Mouse (Mus musculus): ENCODE measurements around the gene Agtr1b.

DNA sequence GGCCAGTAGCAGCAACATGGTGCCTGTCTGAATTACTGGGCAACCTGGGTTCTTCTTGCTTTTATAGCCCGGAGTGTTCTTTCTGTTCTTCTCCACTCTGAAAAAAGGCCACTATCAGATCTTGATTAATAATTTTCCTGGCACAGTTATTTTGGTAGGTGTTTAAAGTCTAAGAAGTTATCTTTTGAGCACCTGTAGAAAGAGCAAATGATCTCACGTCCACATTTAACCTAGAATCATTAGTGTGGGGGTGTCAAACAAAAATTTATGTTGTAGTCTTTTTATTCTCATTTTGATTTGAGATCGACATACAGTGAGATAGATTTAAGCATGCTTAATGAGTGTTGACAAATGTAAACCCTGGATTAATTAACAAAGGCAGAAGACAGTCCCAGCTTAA lies 91.3 kb downstream of the Agtr1b start, which contains the start of gene Cpb1:
- no peak for TF ChIP-seq CTCF (IDR thresholded peaks at IDR 0.05; ENCODE audit: control insufficient read depth, insufficient read depth, low read length)
- TF ChIP-seq POLR2A (IDR thresholded peaks at IDR 0.05; ENCODE audit: borderline replicate concordance, control insufficient read depth, low read depth, low read length): no peak

Measured in bone marrow, adult 2 months (tissue).